In genomic region chr11:12025392-12025755, GRCm38 (mm10) we compare ENCODE assay signal across 8 mouse cellular contexts. TPM values are rescaled to one million over a fixed set of nuclear protein-coding genes. Genes with fewer than 3 reads are reported as not detected.
DNase-seq lines count a peak whose midpoint lies in the region; ATAC-seq lines count a peak whose summit lies in the region.

No protein-coding gene starts in this region.

- H3K36me3 ChIP-seq in kidney, embryonic 15.5 days: peaks cover 76% of the 10 kb centered on the region
- H3K36me3 ChIP-seq in embryonic facial prominence, embryonic 12.5 days: peaks cover 69% of the 10 kb centered on the region
- H3K36me3 ChIP-seq in hindbrain, embryonic 12.5 days: peaks cover 35% of the 10 kb centered on the region
- H3K36me3 ChIP-seq in midbrain, embryonic 12.5 days: peaks cover 40% of the 10 kb centered on the region

- H3K27ac ChIP-seq in kidney, embryonic 15.5 days: no peak overlapping the region
- H3K27ac ChIP-seq in embryonic facial prominence, embryonic 12.5 days: no peak overlapping the region
- H3K27ac ChIP-seq in hindbrain, embryonic 12.5 days: no peak overlapping the region
- no peak overlapping the region for H3K27ac ChIP-seq in midbrain, embryonic 12.5 days (replicated peaks)

- WGBS in kidney, embryonic 15.5 days: 60% methylated on average over 32 of the region's 32 CpGs
- WGBS in embryonic facial prominence, embryonic 12.5 days: 47% methylated on average over 32 of the region's 32 CpGs
- 53% methylated on average over 32 of the region's 32 CpGs for WGBS in hindbrain, embryonic 12.5 days
- WGBS in midbrain, embryonic 12.5 days: 50% methylated on average over 32 of the region's 32 CpGs

- ATAC-seq in kidney, embryonic 15.5 days (replicated peaks; ENCODE audit: low FRiP score): peak; percentile 79
- ATAC-seq in embryonic facial prominence, embryonic 12.5 days (ENCODE audit: insufficient number of reproducible peaks, insufficient read depth, low FRiP score, low TSS enrichment): peak; percentile 67
- peak; percentile 77 for ATAC-seq in hindbrain, embryonic 12.5 days (ENCODE audit: low FRiP score)
- ATAC-seq in midbrain, embryonic 12.5 days (ENCODE audit: low FRiP score, low read depth): peak; percentile 72

- H3K9ac ChIP-seq in kidney, embryonic 15.5 days: no peak overlapping the region
- no peak overlapping the region for H3K9ac ChIP-seq in embryonic facial prominence, embryonic 12.5 days
- no peak overlapping the region for H3K9ac ChIP-seq in hindbrain, embryonic 12.5 days
- H3K9ac ChIP-seq in midbrain, embryonic 12.5 days (replicated peaks): no peak overlapping the region

- no peak overlapping the region for H3K4me3 ChIP-seq in kidney, embryonic 15.5 days (replicated peaks)
- no peak overlapping the region for H3K4me3 ChIP-seq in embryonic facial prominence, embryonic 12.5 days
- peak overlapping the region; percentile 31 for H3K4me3 ChIP-seq in hindbrain, embryonic 12.5 days
- peak overlapping the region; percentile 39 for H3K4me3 ChIP-seq in midbrain, embryonic 12.5 days

- no peak for DNase-seq in kidney, adult 11 months
- DNase-seq in thymus, postnatal 4 days: no peak
- DNase-seq in right cerebral cortex, adult 2 months (ENCODE audit: low spot score in 2 of 2): no peak
- no peak for DNase-seq in lung, adult 18-20 months

- H3K27me3 ChIP-seq in kidney, embryonic 15.5 days: peaks cover 96% of the 10 kb centered on the region
- peaks cover 92% of the 10 kb centered on the region for H3K27me3 ChIP-seq in embryonic facial prominence, embryonic 12.5 days
- peaks cover 85% of the 10 kb centered on the region for H3K27me3 ChIP-seq in hindbrain, embryonic 12.5 days
- H3K27me3 ChIP-seq in midbrain, embryonic 12.5 days: peaks cover 92% of the 10 kb centered on the region

- H3K9me3 ChIP-seq in kidney, embryonic 15.5 days (replicated peaks): peaks cover 46% of the 10 kb centered on the region
- peaks cover 47% of the 10 kb centered on the region for H3K9me3 ChIP-seq in embryonic facial prominence, embryonic 12.5 days
- H3K9me3 ChIP-seq in hindbrain, embryonic 12.5 days (replicated peaks): peaks cover 23% of the 10 kb centered on the region
- peaks cover 37% of the 10 kb centered on the region for H3K9me3 ChIP-seq in midbrain, embryonic 12.5 days

- H3K4me2 ChIP-seq in kidney, embryonic 15.5 days: peak overlapping the region; percentile 57; the same call in 1 of the 2 replicates
- peak overlapping the region; percentile 48 for H3K4me2 ChIP-seq in embryonic facial prominence, embryonic 12.5 days (replicated peaks)
- peak overlapping the region; percentile 56 for H3K4me2 ChIP-seq in hindbrain, embryonic 12.5 days (replicated peaks)
- peak overlapping the region; percentile 59 for H3K4me2 ChIP-seq in midbrain, embryonic 12.5 days (replicated peaks)

- peaks cover 7% of the 10 kb centered on the region for H3K4me1 ChIP-seq in kidney, embryonic 15.5 days
- no peaks in the 10 kb centered on the region for H3K4me1 ChIP-seq in embryonic facial prominence, embryonic 12.5 days
- H3K4me1 ChIP-seq in hindbrain, embryonic 12.5 days: no peaks in the 10 kb centered on the region
- H3K4me1 ChIP-seq in midbrain, embryonic 12.5 days: no peaks in the 10 kb centered on the region

RNA-seq across cellular contexts. Expression of gene Grb10, which starts 13.1 kb away (rescaled TPM):
- polyA plus RNA-seq in kidney, embryonic 15.5 days (2015; fragmentation: Nextera tagmentation; extraction: Ambion mirVana): 390 and 413 TPM in 2 replicates
- 584 and 638 TPM in 2 replicates for polyA plus RNA-seq in embryonic facial prominence, embryonic 12.5 days (2016; fragmentation: Nextera tagmentation; extraction: Ambion mirVana)
- polyA plus RNA-seq in hindbrain, embryonic 12.5 days (2016; fragmentation: Nextera tagmentation; extraction: Ambion mirVana): 414 and 447 TPM in 2 replicates
- polyA plus RNA-seq in midbrain, embryonic 12.5 days (2016; fragmentation: Nextera tagmentation; extraction: Ambion mirVana): 344 and 352 TPM in 2 replicates

Comparison
In these comparisons a context has a peak if more than half of its experiments do, and no peak if none do; other contexts are left out.
1. H3K4me3 ChIP-seq: peak in hindbrain, embryonic 12.5 days (single experiment) and midbrain, embryonic 12.5 days (single experiment); none in kidney, embryonic 15.5 days (single experiment) and embryonic facial prominence, embryonic 12.5 days (single experiment).
2. Peak in every context shown above with its lines, with median percentiles within 50 percentile points of each other: ATAC-seq and H3K4me2 ChIP-seq.